Mouse (Mus musculus): Measurements from ENCODE around the gene Ipo13. TPM values are rescaled to one million over a fixed set of nuclear protein-coding genes. Genes with fewer than 3 reads are reported as not detected.
A peak's percentile ranks its signal among the peaks of the same experiment; 100 is the strongest.

Ipo13 gene
- polyA plus RNA-seq, 1 experiment: 207 TPM

DNA sequence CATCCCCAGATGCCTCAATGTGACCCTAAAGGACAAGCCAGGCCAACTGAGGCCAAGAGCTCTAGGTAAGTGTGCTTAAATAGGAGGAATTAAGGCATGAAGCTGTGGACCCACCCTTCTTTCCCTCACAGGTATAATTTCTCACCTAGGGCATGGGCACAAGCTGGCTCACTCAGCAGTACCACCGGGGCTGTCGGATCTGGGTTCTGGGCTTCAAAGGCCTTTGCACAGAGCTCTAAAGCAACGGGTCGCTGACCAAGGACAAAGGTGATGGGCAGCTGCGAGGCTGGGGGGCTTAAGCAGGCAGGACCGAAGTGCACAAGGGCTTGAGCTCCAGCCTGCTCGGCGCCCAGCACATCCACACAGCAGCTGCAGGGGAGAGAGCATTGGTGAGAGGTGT is 24.0 kb downstream of the Ipo13 start:
- Histone ChIP-seq H3K27me3 (ENCODE audit: control insufficient read depth, insufficient read depth, low read length) (no peaks in the 10 kb centered on the region), H3K4me1 (ENCODE audit: control insufficient read depth, insufficient read depth, low read length) (peaks cover 14% of the 10 kb centered on the region), H3K36me3 (ENCODE audit: control insufficient read depth, insufficient read depth, low read length) (no peaks in the 10 kb centered on the region; the same call in 1 of the 2 replicates), H3K27ac (ENCODE audit: control insufficient read depth, insufficient read depth, low read depth, low read length) (no peak overlapping the region), H3K4me3 (ENCODE audit: control insufficient read depth, low read depth, low read length) (no peak overlapping the region)
- no peak for TF ChIP-seq CTCF (IDR thresholded peaks at IDR 0.05; ENCODE audit: control insufficient read depth, insufficient read depth, insufficient replicate concordance, low read depth, low read length)
- TF ChIP-seq POLR2A (IDR thresholded peaks at IDR 0.05; ENCODE audit: control insufficient read depth, low read depth, low read length): no peak

DNA sequence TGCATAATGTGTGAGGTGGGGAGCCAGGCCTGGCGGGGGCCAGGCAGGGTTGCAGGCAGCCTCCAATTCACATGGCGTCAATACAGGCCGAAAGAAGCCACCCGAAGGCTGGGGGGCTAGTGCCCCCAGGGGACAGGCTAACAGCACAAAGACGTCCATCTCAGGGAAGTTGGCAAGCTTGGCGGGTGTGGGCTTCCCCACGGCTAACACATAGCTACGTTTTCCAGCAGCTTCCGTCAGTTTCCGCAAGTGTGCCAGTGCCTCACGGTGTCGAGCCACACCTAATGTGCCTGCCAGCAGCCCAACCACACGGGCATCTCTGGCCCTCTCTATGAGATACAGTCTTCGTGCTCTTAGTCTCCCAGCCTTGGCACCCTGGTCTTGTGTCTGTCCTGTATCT is 24.8 kb downstream of the Ipo13 start:
- Histone ChIP-seq H3K4me1 (ENCODE audit: control insufficient read depth, insufficient read depth, low read length) (peaks cover 14% of the 10 kb centered on the region), H3K36me3 (ENCODE audit: control insufficient read depth, insufficient read depth, low read length) (no peaks in the 10 kb centered on the region; the same call in 1 of the 2 replicates), H3K27me3 (ENCODE audit: control insufficient read depth, insufficient read depth, low read length) (no peaks in the 10 kb centered on the region), H3K27ac (ENCODE audit: control insufficient read depth, insufficient read depth, low read depth, low read length) (no peak overlapping the region), H3K4me3 (ENCODE audit: control insufficient read depth, low read depth, low read length) (no peak overlapping the region)
- TF ChIP-seq POLR2A (IDR thresholded peaks at IDR 0.05; ENCODE audit: control insufficient read depth, low read depth, low read length) (peak; percentile 39; the same call in 1 of the 2 replicates), CTCF (IDR thresholded peaks at IDR 0.05; ENCODE audit: control insufficient read depth, insufficient read depth, insufficient replicate concordance, low read depth, low read length) (no peak)

DNA sequence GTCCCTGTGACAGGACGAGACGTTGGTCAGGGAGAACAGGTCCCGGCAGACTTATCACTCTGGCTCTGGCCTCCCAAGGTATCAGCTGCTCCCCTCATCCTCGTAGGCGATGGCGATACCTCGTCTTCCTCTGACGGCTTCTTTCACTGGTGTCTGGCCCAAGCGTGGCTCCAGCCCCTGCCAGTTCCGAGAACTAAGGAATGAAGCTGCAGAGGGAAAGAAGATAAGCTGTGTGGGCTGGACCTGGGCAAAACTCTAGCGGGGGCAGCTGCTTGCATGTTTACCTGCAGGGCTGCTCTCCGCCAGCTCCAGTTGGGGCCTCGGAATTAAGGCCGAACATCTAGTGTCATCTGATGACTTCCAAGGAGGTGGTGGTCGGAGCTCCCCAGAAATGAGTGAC is 25.3 kb downstream of the Ipo13 start:
- H3K4me3 ChIP-seq (ENCODE audit: control insufficient read depth, low read depth, low read length): no peak overlapping the region
- peaks cover 14% of the 10 kb centered on the region for H3K4me1 ChIP-seq (ENCODE audit: control insufficient read depth, insufficient read depth, low read length)
- TF ChIP-seq POLR2A (IDR thresholded peaks at IDR 0.05; ENCODE audit: control insufficient read depth, low read depth, low read length) (0 out of 2 replicates have a peak, but pooled peaks have one; percentile 45), CTCF (IDR thresholded peaks at IDR 0.05; ENCODE audit: control insufficient read depth, insufficient read depth, insufficient replicate concordance, low read depth, low read length) (no peak)
- H3K27ac ChIP-seq (ENCODE audit: control insufficient read depth, insufficient read depth, low read depth, low read length): no peak overlapping the region
- H3K36me3 ChIP-seq (ENCODE audit: control insufficient read depth, insufficient read depth, low read length): no peaks in the 10 kb centered on the region; the same call in 1 of the 2 replicates
- H3K27me3 ChIP-seq (ENCODE audit: control insufficient read depth, insufficient read depth, low read length): no peaks in the 10 kb centered on the region

DNA sequence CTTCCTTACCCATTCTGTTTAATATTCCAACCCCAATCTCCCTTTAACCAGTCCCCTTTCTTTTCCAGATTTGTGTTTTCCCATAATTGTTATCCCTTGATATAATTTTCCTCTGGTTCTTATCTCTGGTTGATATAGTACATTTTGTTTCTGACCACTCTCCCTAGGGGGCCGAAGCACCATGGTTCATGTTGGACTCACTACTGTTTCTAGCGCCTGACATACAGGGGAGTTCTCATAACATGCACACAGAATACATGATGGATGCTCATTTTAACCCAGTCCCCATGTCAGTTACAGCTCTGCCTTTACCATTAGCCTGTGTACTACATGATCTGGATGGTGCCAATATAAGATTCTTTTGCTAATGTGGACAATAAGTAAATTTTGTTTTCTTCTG is 26.9 kb downstream of the Ipo13 start:
- Histone ChIP-seq H3K4me1 (ENCODE audit: control insufficient read depth, insufficient read depth, low read length) (peaks cover 16% of the 10 kb centered on the region), H3K27me3 (ENCODE audit: control insufficient read depth, insufficient read depth, low read length) (no peaks in the 10 kb centered on the region), H3K4me3 (ENCODE audit: control insufficient read depth, low read depth, low read length) (peak overlapping the region; percentile 91), H3K27ac (ENCODE audit: control insufficient read depth, insufficient read depth, low read depth, low read length) (no peak overlapping the region), H3K36me3 (ENCODE audit: control insufficient read depth, insufficient read depth, low read length) (no peaks in the 10 kb centered on the region; the same call in 1 of the 2 replicates)
- TF ChIP-seq POLR2A (IDR thresholded peaks at IDR 0.05; ENCODE audit: control insufficient read depth, low read depth, low read length): no peak
- no peak for TF ChIP-seq CTCF (IDR thresholded peaks at IDR 0.05; ENCODE audit: control insufficient read depth, insufficient read depth, insufficient replicate concordance, low read depth, low read length)

DNA sequence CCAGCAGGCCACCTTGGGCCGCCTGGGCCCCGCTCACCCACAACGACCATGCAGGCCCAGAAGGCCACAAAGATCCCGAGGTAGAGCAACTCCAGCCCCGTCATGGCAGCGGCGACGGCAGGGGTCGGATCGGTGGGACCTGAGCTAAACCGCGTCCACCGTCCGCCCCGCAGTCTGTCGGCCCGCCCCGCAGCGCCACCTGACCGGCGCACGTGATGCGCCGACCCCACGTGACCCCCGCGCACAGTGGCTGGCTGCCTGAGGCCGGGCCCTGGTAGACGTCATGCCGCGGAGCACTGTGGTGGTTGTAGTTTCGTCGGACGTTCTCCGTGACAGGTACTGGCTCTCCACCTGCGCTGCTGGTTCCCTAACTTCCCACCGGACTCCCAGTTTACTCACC is 27.7 kb downstream of the Ipo13 start, which contains the start of gene Atp6v0b:
TSS of gene Atp6v0b (minus strand) at position 201 of the 400 bp plus-strand sequence.
- H3K27ac ChIP-seq (ENCODE audit: control insufficient read depth, insufficient read depth, low read depth, low read length): peak within 1 kb of the TSS; percentile 92
- H3K4me3 ChIP-seq (ENCODE audit: control insufficient read depth, low read depth, low read length): peak within 1 kb of the TSS; percentile 91
- H3K4me1 ChIP-seq (ENCODE audit: control insufficient read depth, insufficient read depth, low read length): peaks cover 16% of the 10 kb centered on the region
- H3K36me3 ChIP-seq (ENCODE audit: control insufficient read depth, insufficient read depth, low read length): no peaks in the 10 kb centered on the region; the same call in 1 of the 2 replicates
- no peaks in the 10 kb centered on the region for H3K27me3 ChIP-seq (ENCODE audit: control insufficient read depth, insufficient read depth, low read length)
- TF ChIP-seq POLR2A (IDR thresholded peaks at IDR 0.05; ENCODE audit: control insufficient read depth, low read depth, low read length) (peak; percentile 93), CTCF (IDR thresholded peaks at IDR 0.05; ENCODE audit: control insufficient read depth, insufficient read depth, insufficient replicate concordance, low read depth, low read length) (no peak)

DNA sequence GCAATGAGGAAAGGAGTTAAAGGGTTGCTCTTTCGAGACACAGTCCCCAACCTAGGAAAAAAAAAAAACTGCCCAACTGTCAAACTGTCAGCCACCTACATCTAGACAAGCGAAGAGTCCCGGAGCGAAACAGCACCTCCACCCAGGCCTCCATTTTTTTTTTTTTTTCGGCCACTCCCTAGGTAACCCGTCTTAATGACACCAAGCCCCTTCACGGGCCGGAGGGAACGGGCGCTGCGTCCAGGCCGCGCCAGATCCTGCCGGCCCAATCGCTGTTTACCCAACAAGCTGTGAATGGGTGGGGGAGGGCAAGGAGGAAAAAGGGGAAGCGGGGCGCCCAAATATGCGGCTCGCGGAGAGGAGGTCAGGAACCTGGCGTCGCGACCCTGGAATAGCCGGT is 28.2 kb downstream of the Ipo13 start:
- peaks cover 16% of the 10 kb centered on the region for H3K4me1 ChIP-seq (ENCODE audit: control insufficient read depth, insufficient read depth, low read length)
- peak overlapping the region; percentile 91 for H3K4me3 ChIP-seq (ENCODE audit: control insufficient read depth, low read depth, low read length)
- TF ChIP-seq POLR2A (IDR thresholded peaks at IDR 0.05; ENCODE audit: control insufficient read depth, low read depth, low read length) (no peak), CTCF (IDR thresholded peaks at IDR 0.05; ENCODE audit: control insufficient read depth, insufficient read depth, insufficient replicate concordance, low read depth, low read length) (no peak)
- peak overlapping the region; percentile 92 for H3K27ac ChIP-seq (ENCODE audit: control insufficient read depth, insufficient read depth, low read depth, low read length)
- no peaks in the 10 kb centered on the region for H3K27me3 ChIP-seq (ENCODE audit: control insufficient read depth, insufficient read depth, low read length)
- H3K36me3 ChIP-seq (ENCODE audit: control insufficient read depth, insufficient read depth, low read length): no peaks in the 10 kb centered on the region; the same call in 1 of the 2 replicates

DNA sequence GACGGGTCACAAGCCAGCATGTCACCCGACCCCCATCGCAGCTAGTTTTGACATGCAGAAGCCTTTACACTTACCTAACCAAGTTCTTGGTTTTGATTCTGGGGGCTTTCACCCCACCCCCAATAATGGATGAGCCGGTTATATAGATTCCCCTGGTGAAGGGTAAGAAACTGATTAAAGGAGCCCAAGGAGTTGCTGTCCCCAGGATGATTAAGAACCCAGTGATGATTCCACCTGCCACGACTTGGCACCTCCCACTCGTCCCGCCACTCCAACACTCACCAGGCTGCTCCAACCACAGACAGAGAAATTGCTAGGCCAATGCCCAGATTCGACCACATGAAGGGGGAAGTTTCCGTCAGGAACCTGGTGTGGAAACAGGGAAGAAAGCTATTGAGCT is 28.8 kb downstream of the Ipo13 start:
- Histone ChIP-seq H3K27me3 (ENCODE audit: control insufficient read depth, insufficient read depth, low read length) (no peaks in the 10 kb centered on the region), H3K27ac (ENCODE audit: control insufficient read depth, insufficient read depth, low read depth, low read length) (peak overlapping the region; percentile 92), H3K4me3 (ENCODE audit: control insufficient read depth, low read depth, low read length) (peak overlapping the region; percentile 91), H3K4me1 (ENCODE audit: control insufficient read depth, insufficient read depth, low read length) (peaks cover 14% of the 10 kb centered on the region), H3K36me3 (ENCODE audit: control insufficient read depth, insufficient read depth, low read length) (no peaks in the 10 kb centered on the region; the same call in 1 of the 2 replicates)
- no peak for TF ChIP-seq CTCF (IDR thresholded peaks at IDR 0.05; ENCODE audit: control insufficient read depth, insufficient read depth, insufficient replicate concordance, low read depth, low read length)
- TF ChIP-seq POLR2A (IDR thresholded peaks at IDR 0.05; ENCODE audit: control insufficient read depth, low read depth, low read length): no peak
